Mouse (Mus musculus) Patski (cell line): ENCODE results near the gene 2310022B05Rik. TPM values are rescaled to one million over a fixed set of nuclear protein-coding genes. Genes with fewer than 3 reads are reported as not detected.

Experiments
- ATAC-seq: fragments of 100-300 bp; one replicate; pipeline ENCODE4 v1.8.0; 2021
- CTCF ChIA-PET: fragments of 350-600 bp; sonication (Branson Sonifier 250); formaldehyde crosslinking; loops from one replicate; lab custom pipeline; 2022; ENCODE audit warnings: inconsistent platforms; lab: Charles Lee
- POLR2A ChIA-PET: fragments of 350-600 bp; sonication (Branson Sonifier 250); formaldehyde crosslinking; loops from one replicate; lab custom pipeline; 2022; ENCODE audit warnings: antibody characterized with exemption, inconsistent platforms; lab: Charles Lee
- DNase-seq: peaks from one replicate; pipeline ENCODE4 v3.0.0-alpha.2; 2011; ENCODE audit warnings: low read depth, low spot score
- H3K27me3 ChIP-seq: fragments of 371-371 bp; one replicate; pipeline ENCODE4 v1.5.1; 2021
- CTCF ChIP-seq: fragments of 100-300 bp; IDR thresholded peaks from one replicate; pipeline ENCODE4 v1.5.1; 2021
- in situ Hi-C: fragments of 300-500 bp; cut with MboI; formaldehyde crosslinking; loops from 3 replicates; pipeline ENCODE4 v1.11.1; 2018; ENCODE audit warnings: low pct_unique_long_range_greater_than_20kb, mixed read lengths
- polyA plus RNA-seq: library from polyadenylated mRNA; unstranded; gene quantifications from one replicate; pipeline ENCODE4 v1.2.3, GENCODE M21; 2021

2310022B05Rik gene
- polyA plus RNA-seq, 1 experiment from 2014 or later, result 84.9 TPM

DNA sequence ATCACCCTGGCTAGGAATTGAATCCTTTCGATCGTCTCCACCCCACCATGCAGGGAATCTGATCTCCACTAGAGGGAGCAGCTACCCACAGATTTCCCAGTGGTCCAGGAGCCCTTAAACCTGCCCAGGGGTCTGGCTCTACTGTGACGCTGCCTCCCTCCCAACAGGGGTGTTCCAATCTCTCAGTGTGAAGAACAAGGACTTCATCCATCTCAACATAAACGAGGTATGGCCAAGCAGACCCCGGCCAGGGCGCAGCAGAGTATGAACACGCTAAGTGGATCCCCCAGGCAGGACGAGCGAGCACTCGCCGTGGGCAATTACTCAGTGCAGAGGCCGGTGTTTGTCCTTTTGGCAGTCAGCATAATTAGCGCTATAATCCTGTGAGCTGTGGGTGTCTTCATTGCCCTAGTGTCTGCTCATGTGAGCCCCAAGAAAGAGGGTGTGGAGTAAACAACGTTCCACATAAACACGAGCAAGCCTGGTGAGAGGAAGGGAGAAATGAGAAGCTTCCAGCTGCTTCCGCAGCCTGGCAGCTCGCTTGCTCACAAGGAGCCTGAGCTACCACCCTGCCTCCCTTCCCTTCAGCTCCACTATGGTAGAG is 45.8 kb downstream of the 2310022B05Rik start:
- ATAC-seq (peak; percentile 23), DNase-seq (no peak)
- in situ Hi-C loops, result loop anchor here (5.0 kb wide), 2 partner anchors 55 to 210 kb away; no protein-coding TSS in a partner anchor
- CTCF ChIA-PET, result interaction anchor here (1.2 to 2.9 kb wide), 8 partner anchors 9 to 213 kb away, joined by 3 to 28 read pairs (median 5); no protein-coding TSS in a partner anchor
- TF ChIP-seq CTCF, result peak; percentile 94
- POLR2A ChIA-PET, result interaction anchor here (0.6 to 1.5 kb wide), 3 partner anchors 44 to 175 kb away, joined by 3 to 8 read pairs (median 3); partner anchors contain the start of gene Trim67
- peaks cover 9% of the 10 kb centered on the region for H3K27me3 ChIP-seq

GRCm38 (mm10) chr8:124614325-124614724 is 48.8 kb downstream of the 2310022B05Rik start:
- no peak for TF ChIP-seq CTCF
- ChIA-PET CTCF (no interaction called here), POLR2A (no interaction called here)
- ATAC-seq (no peak), DNase-seq (no peak)
- H3K27me3 ChIP-seq, result peaks cover 9% of the 10 kb centered on the region
- in situ Hi-C loops, result no loop called here

- POLR2A ChIA-PET, result no interaction called here
- no peak for DNase-seq
- no peak for ATAC-seq
- H3K27me3 ChIP-seq, result peaks cover 16% of the 10 kb centered on the region
- in situ Hi-C loops, result no loop called here
- no peak for TF ChIP-seq CTCF
- CTCF ChIA-PET, result interaction anchor here (1.0 to 3.1 kb wide), 10 partner anchors 9 to 211 kb away, joined by 3 to 6 read pairs (median 4); no protein-coding TSS in a partner anchor
Observed at GRCm38 (mm10) chr8:124608972-124609353, 54.2 kb downstream of the 2310022B05Rik start.

GRCm38 (mm10) chr8:124608239-124608971 is 54.8 kb downstream of the 2310022B05Rik start:
- H3K27me3 ChIP-seq, result peaks cover 12% of the 10 kb centered on the region
- ChIA-PET CTCF (interaction anchor here (0.7 to 3.1 kb wide), 20 partner anchors 8 to 210 kb away, joined by 3 to 6 read pairs (median 4); no protein-coding TSS in a partner anchor), POLR2A (no interaction called here)
- in situ Hi-C loops, result no loop called here
- DNase-seq, result no peak
- peak; percentile 86 for TF ChIP-seq CTCF
- no peak for ATAC-seq

GRCm38 (mm10) chr8:124604066-124604465 is 59.1 kb downstream of the 2310022B05Rik start:
- CTCF ChIA-PET, result interaction anchor here (1.2 kb wide), 1 partner anchor 74 kb away, joined by 4 read pairs; no protein-coding TSS in a partner anchor
- peaks cover 19% of the 10 kb centered on the region for H3K27me3 ChIP-seq
- POLR2A ChIA-PET, result no interaction called here
- in situ Hi-C loops, result no loop called here
- ATAC-seq (no peak), DNase-seq (no peak)
- no peak for TF ChIP-seq CTCF

- no peak for TF ChIP-seq CTCF
- CTCF ChIA-PET, result no interaction called here
- in situ Hi-C loops, result no loop called here
- no peak for ATAC-seq
- peaks cover 5% of the 10 kb centered on the region for H3K27me3 ChIP-seq
- POLR2A ChIA-PET, result no interaction called here
- DNase-seq, result no peak
Observed at GRCm38 (mm10) chr8:124589393-124589792, 73.8 kb downstream of the 2310022B05Rik start.

- H3K27me3 ChIP-seq, result peaks cover 4% of the 10 kb centered on the region
- CTCF ChIA-PET, result interaction anchor here (1.0 kb wide), 1 partner anchor 12 kb away, joined by 4 read pairs; no protein-coding TSS in a partner anchor
- in situ Hi-C loops, result no loop called here
- no peak for TF ChIP-seq CTCF
- peak; percentile 21 for ATAC-seq
- DNase-seq, result no peak
- POLR2A ChIA-PET, result interaction anchor here (0.9 kb wide), 1 partner anchor 12 kb away, joined by 5 read pairs; no protein-coding TSS in a partner anchor
Observed at GRCm38 (mm10) chr8:124586556-124586955, 76.6 kb downstream of the 2310022B05Rik start.

Other genes starting within 250 kb of the 2310022B05Rik start
- gene Pgbd5, start 223.7 kb downstream of the 2310022B05Rik start, polyA plus RNA-seq, result 8.0 TPM
- gene Cog2, start 142.6 kb downstream of the 2310022B05Rik start, polyA plus RNA-seq, result 41.6 TPM
- 121 TPM for gene Agt, start 93.7 kb downstream of the 2310022B05Rik start, polyA plus RNA-seq
- not detected for gene Capn9, start 87.3 kb downstream of the 2310022B05Rik start, polyA plus RNA-seq
- 77.7 TPM for gene Ttc13, start 58.6 kb upstream of the 2310022B05Rik start, polyA plus RNA-seq
- 18.5 TPM for gene Arv1, start 58.8 kb upstream of the 2310022B05Rik start, polyA plus RNA-seq
- gene Fam89a, start 88.5 kb upstream of the 2310022B05Rik start, polyA plus RNA-seq, result 1.2 TPM
- 0.33 TPM for gene Trim67, start 129.7 kb upstream of the 2310022B05Rik start, polyA plus RNA-seq
- gene Gnpat, start 199.7 kb upstream of the 2310022B05Rik start, polyA plus RNA-seq, result 102 TPM
- 43.0 TPM for gene 2810004N23Rik, start 199.8 kb upstream of the 2310022B05Rik start, polyA plus RNA-seq
- gene Exoc8, start 234.3 kb upstream of the 2310022B05Rik start, polyA plus RNA-seq, result 12.2 TPM
- gene Sprtn, start 234.5 kb upstream of the 2310022B05Rik start, polyA plus RNA-seq, result 16.5 TPM